Mouse (Mus musculus) right cerebral cortex, postnatal 4 days (tissue): ENCODE results near the gene Eif3l.
A peak's percentile ranks its signal among the peaks of the same experiment; 100 is the strongest.

Experiments used
- DNase-seq: peaks from one replicate; pipeline ENCODE4 v3.0.0-alpha.2; 2022

The Eif3l gene

GRCm38 (mm10) chr15:79096556-79096955, 21.6 kb downstream of the Eif3l start:
- DNase-seq = no peak

- no peak for DNase-seq
These were observed 22.2 kb downstream of the Eif3l start for GRCm38 (mm10) chr15:79097135-79097534.

- DNase-seq = no peak
These were observed 22.6 kb downstream of the Eif3l start for GRCm38 (mm10) chr15:79097611-79098025.

GRCm38 (mm10) chr15:79098220-79098619, 23.2 kb downstream of the Eif3l start:
- DNase-seq = no peak

- DNase-seq = no peak
These were observed 23.9 kb downstream of the Eif3l start for GRCm38 (mm10) chr15:79098868-79099267.

GRCm38 (mm10) chr15:79099456-79099855, 24.5 kb downstream of the Eif3l start:
- no peak for DNase-seq

GRCm38 (mm10) chr15:79100391-79100790, 25.4 kb downstream of the Eif3l start:
- DNase-seq = no peak

- DNase-seq = no peak
These were observed 26.6 kb downstream of the Eif3l start for GRCm38 (mm10) chr15:79101531-79101930.

GRCm38 (mm10) chr15:79103264-79103663, 28.3 kb downstream of the Eif3l start:
- DNase-seq = no peak

GRCm38 (mm10) chr15:79105804-79106203, 30.8 kb downstream of the Eif3l start:
- no peak for DNase-seq

GRCm38 (mm10) chr15:79107966-79108365, 33.0 kb downstream of the Eif3l start:
- DNase-seq = no peak

- DNase-seq = peak; percentile 64
These were observed 33.7 kb downstream of the Eif3l start, which contains the start of gene Micall1 for GRCm38 (mm10) chr15:79108421-79109320. Gene Micall1, plus strand, starts transcription at chr15:79108898.

GRCm38 (mm10) chr15:79109321-79109934, 34.4 kb downstream of the Eif3l start:
- peak; percentile 45 for DNase-seq

GRCm38 (mm10) chr15:79110031-79110430, 35.1 kb downstream of the Eif3l start:
- no peak for DNase-seq

- no peak for DNase-seq
These were observed 35.5 kb downstream of the Eif3l start for GRCm38 (mm10) chr15:79110528-79110927.

GRCm38 (mm10) chr15:79111774-79112173, 36.8 kb downstream of the Eif3l start:
- DNase-seq = no peak

GRCm38 (mm10) chr15:79115276-79115675, 40.3 kb downstream of the Eif3l start:
- no peak for DNase-seq

GRCm38 (mm10) chr15:79119491-79119890, 44.5 kb downstream of the Eif3l start:
- no peak for DNase-seq

GRCm38 (mm10) chr15:79122119-79122518, 47.1 kb downstream of the Eif3l start:
- DNase-seq = no peak

GRCm38 (mm10) chr15:79122546-79122945, 47.6 kb downstream of the Eif3l start:
- DNase-seq = no peak

- DNase-seq = no peak
These were observed 48.8 kb downstream of the Eif3l start for GRCm38 (mm10) chr15:79123751-79124150.

GRCm38 (mm10) chr15:79124331-79124875, 49.4 kb downstream of the Eif3l start:
- no peak for DNase-seq

- peak; percentile 38 for DNase-seq
These were observed 51.4 kb downstream of the Eif3l start for GRCm38 (mm10) chr15:79126217-79126932.
